Comparison of ENCODE assay signal across 9 mouse cellular contexts in the genomic region with DNA sequence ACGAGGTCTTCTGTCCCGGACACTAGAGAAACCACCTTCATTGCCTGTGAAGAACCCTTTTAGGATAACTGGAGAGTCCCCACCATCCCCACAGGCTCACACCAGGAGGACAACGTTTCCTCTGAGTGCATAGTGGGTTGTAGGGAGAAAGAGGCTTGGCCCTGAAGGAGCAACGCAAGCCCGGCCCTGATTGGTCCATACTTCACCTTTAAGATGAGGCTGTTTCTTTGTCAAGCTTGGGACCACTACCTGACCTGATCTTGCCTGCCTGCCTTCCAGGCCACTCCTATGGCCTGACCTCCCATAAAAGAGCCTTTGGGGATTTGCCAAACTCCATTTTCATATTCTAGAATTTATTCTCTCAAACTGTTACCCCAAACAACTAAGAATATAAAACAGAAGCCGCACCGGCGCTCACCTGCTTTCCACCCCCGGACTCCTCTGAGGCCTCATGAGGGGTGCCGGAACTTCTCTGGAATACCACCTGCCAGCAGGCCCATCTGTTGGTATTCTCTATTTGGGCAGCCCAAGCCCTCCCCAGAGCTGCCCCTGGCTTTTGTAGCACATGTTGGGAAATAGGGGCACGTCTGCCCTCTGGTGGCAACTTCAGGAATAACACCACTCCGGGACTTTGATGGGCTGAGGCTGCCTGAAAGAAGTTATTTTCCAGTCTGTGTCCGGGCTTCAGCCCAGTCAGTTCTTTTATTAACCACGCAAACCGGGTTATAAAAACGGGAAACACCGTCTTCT.
DNase-seq lines count a peak whose midpoint lies in the region; ATAC-seq and TF ChIP-seq lines count a peak whose summit lies in the region.
"Had no signal": no experiment of that assay in that cellular context is flagged by ENCODE, and none has a peak within 500 bp of the region (broad histone marks: within the 10 kb centered on the region; RNA-seq: fewer than 3 reads in every experiment).

No protein-coding gene starts in this region.

- no peak overlapping the region for H3K4me3 ChIP-seq in embryonic facial prominence, embryonic 11.5 days (ENCODE audit: low read depth, low read length)
- no peak overlapping the region for H3K4me3 ChIP-seq in liver, embryonic 14.5 days (ENCODE audit: insufficient read depth in 1 of 2, low read depth in 2 of 2, low read length in 2 of 2)
- no peak overlapping the region for H3K4me3 ChIP-seq in neural tube, embryonic 14.5 days (ENCODE audit: low read depth, low read length)
- H3K4me3 ChIP-seq: heart, embryonic 13.5 days had no signal

- ATAC-seq in embryonic facial prominence, embryonic 11.5 days (replicated peaks; ENCODE audit: insufficient number of reproducible peaks, low FRiP score, low TSS enrichment, low read depth) = no peak
- no peak for ATAC-seq in liver, embryonic 14.5 days (ENCODE audit: insufficient read depth)
- peak; percentile 54 for ATAC-seq in neural tube, embryonic 14.5 days (ENCODE audit: low read depth)

- H3K9me3 ChIP-seq in embryonic facial prominence, embryonic 11.5 days (replicated peaks; ENCODE audit: control insufficient read depth, low read length) = no peaks in the 10 kb centered on the region
- H3K9me3 ChIP-seq in liver, embryonic 14.5 days (ENCODE audit: control insufficient read depth, low read length) = no peaks in the 10 kb centered on the region
- no peaks in the 10 kb centered on the region for H3K9me3 ChIP-seq in neural tube, embryonic 14.5 days (ENCODE audit: control insufficient read depth, low read length)
- H3K9me3 ChIP-seq: heart, embryonic 13.5 days had no signal

- 30% methylated on average over 17 of the region's 17 CpGs for WGBS in embryonic facial prominence, embryonic 11.5 days
- 30% methylated on average over 17 of the region's 17 CpGs for WGBS in liver, embryonic 14.5 days (ENCODE audit: insufficient replicate concordance)
- 28% methylated on average over 17 of the region's 17 CpGs for WGBS in neural tube, embryonic 14.5 days

- H3K27me3 ChIP-seq in embryonic facial prominence, embryonic 11.5 days (ENCODE audit: control insufficient read depth, insufficient read depth, low read length) = no peaks in the 10 kb centered on the region
- H3K27me3 ChIP-seq in liver, embryonic 14.5 days (ENCODE audit: control insufficient read depth, insufficient read depth, low read length) = no peaks in the 10 kb centered on the region
- H3K27me3 ChIP-seq in neural tube, embryonic 14.5 days (ENCODE audit: control insufficient read depth, insufficient read depth, low read length) = no peaks in the 10 kb centered on the region

- peak; percentile 59 for DNase-seq in CD4-positive helper T cell, adult 2 months (ENCODE audit: low read depth, low spot score)
- peak; percentile 77 to 78 for DNase-seq in adrenal gland, postnatal 36 days
- peak; percentile 88 for DNase-seq in embryonic facial prominence, embryonic 11.5 days (ENCODE audit: low spot score)
- DNase-seq in heart, adult 8-10 months (ENCODE audit: low spot score) = peak; percentile 53
- DNase-seq in kidney, postnatal 14 days = peak; percentile 75
- DNase-seq in liver, embryonic 14.5 days (ENCODE audit: low read depth in 3 of 3, low spot score in 3 of 3) = peak in 2 of 3 experiments; percentile 20 to 23
- peak; percentile 71 for DNase-seq in testis, postnatal 14 days (ENCODE audit: low spot score)

- H3K9ac ChIP-seq in embryonic facial prominence, embryonic 11.5 days (replicated peaks; ENCODE audit: low read length) = no peak overlapping the region
- H3K9ac ChIP-seq in liver, embryonic 14.5 days (replicated peaks) = no peak overlapping the region
- H3K9ac ChIP-seq in neural tube, embryonic 14.5 days (replicated peaks; ENCODE audit: low read depth, low read length) = no peak overlapping the region
- H3K9ac ChIP-seq: heart, embryonic 13.5 days had no signal

- H3K36me3 ChIP-seq in embryonic facial prominence, embryonic 11.5 days (replicated peaks; ENCODE audit: control insufficient read depth, insufficient read depth, low read depth, low read length) = no peaks in the 10 kb centered on the region
- H3K36me3 ChIP-seq in liver, embryonic 14.5 days (replicated peaks; ENCODE audit: control insufficient read depth, insufficient read depth, low read depth) = no peaks in the 10 kb centered on the region
- H3K36me3 ChIP-seq in neural tube, embryonic 14.5 days (ENCODE audit: control insufficient read depth, insufficient read depth, low read length) = no peaks in the 10 kb centered on the region
- H3K36me3 ChIP-seq: heart, embryonic 13.5 days had no signal

- peak; percentile 89 for TF ChIP-seq CTCF in liver, embryonic 14.5 days (IDR thresholded peaks at IDR 0.05; ENCODE audit: low read depth)

- H3K4me1 ChIP-seq in embryonic facial prominence, embryonic 11.5 days (ENCODE audit: control insufficient read depth, insufficient read depth, low read length) = no peaks in the 10 kb centered on the region
- no peaks in the 10 kb centered on the region for H3K4me1 ChIP-seq in liver, embryonic 14.5 days (replicated peaks; ENCODE audit: control insufficient read depth in 2 of 2, insufficient read depth in 2 of 2, low read length in 1 of 2)
- H3K4me1 ChIP-seq in neural tube, embryonic 14.5 days (ENCODE audit: control insufficient read depth, insufficient read depth, low read length) = 0 out of 2 replicates have a peak, but pooled peaks cover 3% of the 10 kb centered on the region

- no peak overlapping the region for H3K4me2 ChIP-seq in embryonic facial prominence, embryonic 11.5 days (ENCODE audit: low read depth, low read length)
- no peak overlapping the region for H3K4me2 ChIP-seq in liver, embryonic 14.5 days (ENCODE audit: low read depth)
- no peak overlapping the region for H3K4me2 ChIP-seq in neural tube, embryonic 14.5 days (ENCODE audit: low read depth, low read length)
- H3K4me2 ChIP-seq: heart, embryonic 13.5 days had no signal

- H3K27ac ChIP-seq in embryonic facial prominence, embryonic 11.5 days (replicated peaks; ENCODE audit: low read depth, low read length) = no peak overlapping the region
- no peak overlapping the region for H3K27ac ChIP-seq in liver, embryonic 14.5 days
- H3K27ac ChIP-seq in neural tube, embryonic 14.5 days (ENCODE audit: low read depth, low read length) = no peak overlapping the region
- H3K27ac ChIP-seq: heart, embryonic 13.5 days had no signal

- TF ChIP-seq EP300 in liver, embryonic 14.5 days (IDR thresholded peaks at IDR 0.05; ENCODE audit: low read depth) = no peak

Comparison
In these comparisons a context has a peak if more than half of its experiments do, and no peak if none do; other contexts are left out.
1. DNase-seq: peak in every context shown above with its lines; median percentile 88 in embryonic facial prominence, embryonic 11.5 days; 78 in adrenal gland, postnatal 36 days; 75 in kidney, postnatal 14 days; 71 in testis, postnatal 14 days; 59 in CD4-positive helper T cell, adult 2 months; 53 in heart, adult 8-10 months; 22 in liver, embryonic 14.5 days.